Mouse (Mus musculus) gastrocnemius, adult 2 months (tissue): Measurements from ENCODE around the gene Fbxo6. TPM values are rescaled to one million over a fixed set of nuclear protein-coding genes. Genes with fewer than 3 reads are reported as not detected.

Experiments used
- DNase-seq: peaks from one replicate; pipeline ENCODE4 v3.0.0; 2022
- H3K27ac ChIP-seq: fragments of 200-600 bp; 2 replicates; pipeline ENCODE4 v1.8.1; 2022; ENCODE audit warnings: mild to moderate bottlenecking
- H3K4me3 ChIP-seq: fragments of 200-600 bp; 2 replicates; pipeline ENCODE4 v1.8.1; 2022; ENCODE audit warnings: mild to moderate bottlenecking, moderate library complexity
- CTCF ChIP-seq: fragments of 200-600 bp; IDR thresholded peaks from 2 replicates; pipeline ENCODE4 v1.8.1; 2022; ENCODE audit warnings: antibody characterized with exemption, mild to moderate bottlenecking, moderate library complexity
- intact Hi-C: fragments of 180-260 bp; cut with DNase I; formaldehyde crosslinking; loops from one replicate; pipeline ENCODE4 v1.15.1; 2025
- total RNA-seq, 2 experiments: library from RNA; stranded (reverse); gene quantifications; 2 replicates each; pipeline ENCODE4 v1.2.3; 2021

Gene Fbxo6
- total RNA-seq, 2 experiments from 2014 or later, result 36.8 to 46.4 TPM

DNA sequence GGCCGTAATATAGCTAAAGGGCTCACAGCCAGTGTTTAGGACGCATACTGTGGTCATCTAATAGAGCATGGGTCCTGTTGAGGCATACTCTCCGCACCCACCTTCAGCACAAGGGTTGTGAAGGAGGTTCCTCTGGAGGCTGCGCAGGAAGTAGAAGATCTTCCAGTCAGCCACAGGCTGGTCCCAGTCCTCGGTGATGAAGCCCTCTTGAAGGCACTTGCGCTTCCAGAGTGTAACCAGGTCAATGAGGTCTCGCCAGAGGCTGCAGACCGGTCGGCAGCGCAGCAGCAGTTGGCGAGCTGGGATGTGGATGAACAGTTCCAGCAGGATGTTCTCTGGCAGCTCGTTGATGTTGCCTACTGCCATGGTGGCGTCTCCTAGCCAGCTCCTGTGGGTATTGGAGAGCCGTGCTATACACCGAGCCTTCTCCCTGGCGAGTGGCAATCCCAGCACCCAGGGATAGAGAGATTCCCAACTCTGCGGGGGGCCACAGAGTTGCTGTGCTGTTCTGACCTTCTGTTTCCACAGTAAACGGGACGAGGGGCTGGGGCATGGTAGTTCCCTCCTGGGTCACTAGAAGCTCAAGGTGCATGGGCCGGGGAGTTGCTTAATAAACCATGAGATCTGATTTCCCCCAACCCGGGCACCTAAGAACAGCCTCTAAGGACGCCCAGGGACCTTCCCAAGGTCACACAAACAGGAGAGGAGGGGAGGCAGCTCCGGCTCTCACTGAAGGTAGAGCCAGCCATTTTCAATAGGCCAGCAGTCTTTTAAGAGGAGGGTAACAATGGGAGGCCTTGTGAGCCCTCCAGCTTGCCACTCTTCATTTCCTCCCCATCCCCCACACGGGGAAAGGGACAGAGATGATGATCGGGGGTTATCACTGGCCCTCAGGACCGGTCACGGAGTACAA is 6.8 kb upstream of the Fbxo6 start:
- TF ChIP-seq CTCF, result no peak
- Histone ChIP-seq H3K4me3 (peak overlapping the region; percentile 79), H3K27ac (peak overlapping the region; percentile 90)
- peak; percentile 18 for DNase-seq
- intact Hi-C loops, result loop anchor here (2.0 kb wide), 1 partner anchor 20 kb away; no protein-coding TSS in a partner anchor

DNA sequence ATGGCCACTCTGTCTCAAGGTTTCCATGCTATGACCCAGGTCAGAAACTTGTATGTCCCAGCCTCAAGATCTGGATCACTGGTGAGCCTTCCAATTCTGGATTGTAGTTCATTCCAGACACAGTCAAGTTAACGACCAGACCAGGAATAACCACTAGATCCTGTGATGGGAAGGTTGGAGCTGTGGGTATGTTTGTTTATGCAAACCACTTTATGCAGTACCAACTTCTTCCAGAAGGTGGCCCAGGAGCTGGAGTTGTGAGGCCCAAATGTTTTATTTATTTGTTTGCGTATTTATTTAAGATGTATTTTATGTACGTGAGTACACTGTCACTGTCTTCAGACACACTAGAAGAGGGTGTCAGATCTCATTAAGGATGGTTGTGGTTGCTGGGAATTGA is 3.0 kb upstream of the Fbxo6 start:
- intact Hi-C loops, result no loop called here
- no peak overlapping the region for H3K27ac ChIP-seq
- peak; percentile 66 for TF ChIP-seq CTCF

DNA sequence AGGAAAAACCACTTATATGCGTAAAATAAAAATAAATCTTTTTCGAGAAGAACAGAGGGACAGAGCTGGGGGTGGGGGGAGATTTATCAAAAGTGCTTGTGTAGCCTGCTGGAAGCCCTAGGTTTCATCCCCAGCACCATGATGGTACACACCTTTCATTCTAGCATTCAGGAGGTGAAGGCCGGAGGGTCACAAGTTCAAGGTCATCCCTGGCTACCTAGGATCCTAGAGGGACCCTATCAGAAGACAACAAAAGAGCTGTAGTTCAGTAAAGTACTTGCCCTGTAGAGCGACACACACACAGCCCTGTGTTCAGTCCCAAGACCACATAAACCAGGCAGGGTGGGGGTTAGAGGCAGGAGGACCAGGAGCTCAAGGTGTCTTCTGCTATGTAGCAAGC is 2.1 kb upstream of the Fbxo6 start:
- TF ChIP-seq CTCF, result no peak
- DNase-seq, result peak; percentile 6
- Histone ChIP-seq H3K4me3 (no peak overlapping the region), H3K27ac (no peak overlapping the region)
- intact Hi-C loops, result no loop called here

More for the DNA sequence above, 3.0 kb upstream of the Fbxo6 start:
- DNase-seq, result peak; percentile 17
- H3K4me3 ChIP-seq, result no peak overlapping the region

- H3K4me3 ChIP-seq, result no peak overlapping the region
- peak overlapping the region; percentile 100 for H3K27ac ChIP-seq
- peak; percentile 24 for DNase-seq
- no peak for TF ChIP-seq CTCF
- intact Hi-C loops, result no loop called here
These were observed 607 bp upstream of the Fbxo6 start for GRCm38 (mm10) chr4:148152547-148152946.

GRCm38 (mm10) chr4:148150953-148151266 is 1.0 kb downstream of the Fbxo6 start:
- Histone ChIP-seq H3K27ac (peak overlapping the region; percentile 100), H3K4me3 (peak overlapping the region; percentile 95)
- TF ChIP-seq CTCF, result no peak
- DNase-seq, result no peak
- intact Hi-C loops, result no loop called here

- no peak for DNase-seq
- intact Hi-C loops, result no loop called here
- Histone ChIP-seq H3K4me3 (no peak overlapping the region), H3K27ac (peak overlapping the region; percentile 100)
- no peak for TF ChIP-seq CTCF
These were observed 1.7 kb downstream of the Fbxo6 start for GRCm38 (mm10) chr4:148150242-148150641.

GRCm38 (mm10) chr4:148149540-148149939 is 2.4 kb downstream of the Fbxo6 start:
- TF ChIP-seq CTCF, result no peak
- Histone ChIP-seq H3K27ac (peak overlapping the region; percentile 100), H3K4me3 (no peak overlapping the region; the same call in 1 of the 2 replicates)
- no peak for DNase-seq
- intact Hi-C loops, result no loop called here

DNA sequence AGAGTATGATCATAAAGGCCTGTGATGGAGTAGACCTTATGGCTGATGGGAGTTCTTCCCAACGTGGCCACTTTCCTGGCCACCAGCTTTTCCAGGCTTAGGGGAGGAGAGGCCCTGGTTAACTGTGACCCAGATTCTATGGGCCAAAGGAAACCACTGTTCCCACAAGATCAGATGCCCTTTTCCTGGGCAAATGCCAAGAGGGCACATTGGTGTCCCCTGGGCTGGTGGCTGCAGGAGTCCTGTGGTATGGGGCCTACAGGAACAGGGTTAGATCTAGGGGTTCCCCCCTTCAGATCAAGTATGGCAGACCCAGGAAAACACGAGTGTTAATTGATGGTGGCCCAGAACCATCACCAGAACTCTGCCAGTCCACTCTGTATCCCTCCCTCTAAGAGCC is 4.2 kb downstream of the Fbxo6 start:
- Histone ChIP-seq H3K27ac (peak overlapping the region; percentile 32), H3K4me3 (no peak overlapping the region)
- intact Hi-C loops, result no loop called here
- DNase-seq, result no peak
- TF ChIP-seq CTCF, result no peak

GRCm38 (mm10) chr4:148143721-148144120 is 8.2 kb downstream of the Fbxo6 start:
- H3K27ac ChIP-seq, result no peak overlapping the region
- no peak for TF ChIP-seq CTCF
- DNase-seq, result no peak
- intact Hi-C loops, result no loop called here
- H3K4me3 ChIP-seq, result no peak overlapping the region

DNA sequence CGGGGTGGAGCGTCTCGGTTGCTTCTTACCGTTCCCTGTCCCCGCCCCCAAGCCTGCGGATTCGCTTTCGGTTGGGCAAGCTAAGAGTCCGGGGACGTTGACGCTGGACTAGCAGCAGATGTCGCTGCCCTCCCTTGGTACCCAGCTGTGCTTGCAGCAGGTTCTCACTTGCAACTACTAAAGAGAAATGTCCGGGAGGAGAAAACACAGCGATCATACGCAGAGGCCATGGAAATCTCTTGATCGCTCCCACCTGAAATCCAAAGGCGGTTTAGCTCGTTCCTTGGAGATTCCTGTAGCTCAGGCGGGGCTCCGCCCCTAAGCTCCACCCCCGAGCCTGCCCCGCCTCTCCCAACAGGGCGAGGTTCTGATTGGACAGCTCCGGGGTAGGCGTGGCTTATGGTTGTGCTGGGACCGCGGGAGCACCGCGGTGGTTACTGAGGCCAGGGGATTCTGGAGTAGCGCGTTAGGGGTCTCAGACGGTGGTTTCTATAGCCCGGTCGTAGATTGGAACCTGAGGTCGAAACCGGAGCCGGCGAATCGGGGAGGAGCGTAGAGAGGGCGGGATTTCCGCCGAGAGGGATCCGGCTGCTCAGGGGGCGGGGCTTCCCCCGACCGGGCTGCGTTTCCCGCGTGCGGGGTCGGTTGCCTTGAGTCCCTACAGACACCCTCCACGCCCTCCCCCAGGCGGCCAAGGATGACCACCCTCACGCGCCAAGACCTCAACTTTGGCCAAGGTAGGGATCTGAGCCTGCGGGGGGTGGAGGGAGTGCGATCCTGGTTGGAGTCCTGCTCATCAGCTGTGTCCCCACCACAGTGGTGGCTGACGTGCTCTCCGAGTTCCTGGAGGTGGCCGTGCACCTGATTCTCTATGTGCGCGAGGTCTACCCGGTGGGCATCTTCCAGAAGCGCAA is 11.6 kb downstream of the Fbxo6 start:
- Histone ChIP-seq H3K27ac (peak overlapping the region; percentile 98), H3K4me3 (peak overlapping the region; percentile 91)
- peak; percentile 85 for TF ChIP-seq CTCF
- intact Hi-C loops, result loop anchor here (1.0 kb wide), 1 partner anchor 24 kb away; no protein-coding TSS in a partner anchor
- peak; percentile 94 for DNase-seq

- Histone ChIP-seq H3K27ac (peak overlapping the region; percentile 98), H3K4me3 (peak overlapping the region; percentile 91)
- DNase-seq, result no peak
- intact Hi-C loops, result loop anchor here (1.0 to 2.0 kb wide), 2 partner anchors 19 to 25 kb away; no protein-coding TSS in a partner anchor
- no peak for TF ChIP-seq CTCF
These were observed 12.2 kb downstream of the Fbxo6 start for GRCm38 (mm10) chr4:148139767-148140097.

DNA sequence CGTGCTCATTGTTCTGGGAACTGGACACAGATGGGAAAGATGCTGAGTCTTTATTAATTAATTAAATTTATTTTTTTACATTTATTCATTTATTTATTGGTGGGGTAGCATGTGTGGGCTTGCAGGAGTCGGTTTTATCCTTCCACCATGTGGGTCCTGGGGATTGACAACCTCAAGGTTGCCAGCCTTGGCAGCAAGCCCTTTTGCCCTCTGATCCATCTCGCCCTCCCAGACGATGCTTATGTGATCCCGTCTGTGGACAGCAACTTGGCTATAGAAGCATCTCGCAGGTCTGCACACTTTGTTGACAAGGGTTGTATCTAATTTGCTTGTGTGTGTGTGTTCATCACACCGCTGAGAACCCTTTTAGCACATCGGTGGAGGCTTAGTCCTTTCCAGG is 14.4 kb downstream of the Fbxo6 start:
- H3K27ac ChIP-seq, result no peak overlapping the region
- no peak for TF ChIP-seq CTCF
- no peak overlapping the region for H3K4me3 ChIP-seq
- DNase-seq, result no peak
- intact Hi-C loops, result no loop called here

GRCm38 (mm10) chr4:148134988-148135387 is 17.0 kb downstream of the Fbxo6 start:
- no peak for DNase-seq
- H3K4me3 ChIP-seq, result no peak overlapping the region
- no peak overlapping the region for H3K27ac ChIP-seq
- intact Hi-C loops, result no loop called here
- no peak for TF ChIP-seq CTCF
